Mouse (Mus musculus) heart, embryonic 11.5 days (tissue): ENCODE data around the gene Rassf5. TPM values are rescaled to one million over a fixed set of nuclear protein-coding genes. Genes with fewer than 3 reads are reported as not detected.
"Not testable (repeated sequence)": the region's sequence is repeated elsewhere in the genome, so short reads cannot be mapped to it uniquely, and the experiment has no call there.

Experiments used
- ATAC-seq: fragments of 200-750 bp; cut with Nextera tagmentation; replicated peaks from 2 replicates; pipeline ENCODE4 v1.8.0; 2017; ENCODE audit warnings: moderate library complexity; ENCODE audit not compliant: insufficient number of reproducible peaks, low FRiP score, low TSS enrichment
- H3K27ac ChIP-seq: fragments of 300-500 bp; sonication (generic); 2 replicates; pipeline ENCODE4 v1.5.1; 2014; ENCODE audit warnings: mild to moderate bottlenecking, low read depth, low read length
- H3K27me3 ChIP-seq: fragments of 300-500 bp; sonication (generic); 2 replicates; pipeline ENCODE4 v1.6.1; 2014; ENCODE audit warnings: mild to moderate bottlenecking, low read length, mixed read lengths; ENCODE audit not compliant: control insufficient read depth, insufficient read depth
- H3K36me3 ChIP-seq: fragments of 300-500 bp; sonication (generic); 2 replicates; pipeline ENCODE4 v1.6.1; 2014; ENCODE audit warnings: mild to moderate bottlenecking, low read length, moderate library complexity, mixed read lengths; ENCODE audit not compliant: control insufficient read depth, insufficient read depth
- H3K4me1 ChIP-seq: fragments of 300-500 bp; sonication (generic); 2 replicates; pipeline ENCODE4 v1.6.1; 2014; ENCODE audit warnings: low read length; ENCODE audit not compliant: control insufficient read depth, insufficient read depth
- H3K4me2 ChIP-seq: fragments of 300-500 bp; sonication (generic); 2 replicates; pipeline ENCODE4 v1.6.1; 2014; ENCODE audit warnings: mild to moderate bottlenecking, moderate library complexity
- H3K4me3 ChIP-seq: fragments of 300-500 bp; sonication (generic); 2 replicates; pipeline ENCODE4 v1.5.1; 2014; ENCODE audit warnings: low read depth, low read length
- H3K9ac ChIP-seq: fragments of 300-500 bp; sonication (generic); 2 replicates; pipeline ENCODE4 v1.6.1; 2014; ENCODE audit warnings: mild to moderate bottlenecking, low read depth, low read length, moderate library complexity
- H3K9me3 ChIP-seq: fragments of 300-500 bp; sonication (generic); replicated peaks from 2 replicates; pipeline ENCODE4 v1.6.1; 2016; ENCODE audit warnings: low read length; ENCODE audit not compliant: control insufficient read depth
- WGBS: fragments of 180-500 bp; shearing (Covaris S2); extraction: QIAGEN DNeasy Blood & Tissue Kit; methylation state at CpG from one replicate; pipeline ENCODE4 v1.1.7; 2014; ENCODE audit not compliant: insufficient replicate concordance; 5-methylcytosine and 5-hydroxymethylcytosine counted together
- polyA plus RNA-seq: library from polyadenylated mRNA; unstranded; fragments of >200 nt; fragmentation: Nextera tagmentation; extraction: Ambion mirVana; gene quantifications from 2 replicates; pipeline ENCODE4 v1.2.1, GENCODE M21; 2014

Gene Rassf5
- polyA plus RNA-seq, 1 experiment from 2014 or later, result 38.1 TPM

- no peaks in the 10 kb centered on the region for H3K36me3 ChIP-seq
- 29% methylated on average over 22 of the region's 22 CpGs for WGBS
- ATAC-seq, result 0 out of 2 replicates have a peak, but pooled peaks have one; percentile 27
These were observed 24.9 kb upstream of the Rassf5 start for GRCm38 (mm10) chr1:131269797-131270578.

DNA sequence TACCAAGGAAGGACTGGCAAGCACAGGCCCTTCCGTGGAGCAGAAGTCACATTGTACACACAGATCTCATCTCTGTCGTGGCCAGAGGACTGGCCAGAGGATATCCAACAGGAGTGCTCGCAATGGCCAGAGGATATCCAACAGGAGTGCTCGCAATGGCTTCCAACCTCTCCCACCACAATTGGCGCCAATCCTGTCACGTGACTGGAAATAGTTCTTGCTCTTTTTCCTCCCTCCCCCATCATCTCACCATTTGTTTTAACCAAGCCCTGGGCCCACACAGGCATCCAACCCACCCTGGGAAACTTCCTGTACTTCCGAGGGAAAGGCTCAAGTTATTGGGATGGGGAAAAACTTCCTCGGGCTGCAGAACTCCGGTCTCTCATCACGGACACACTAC is 23.7 kb upstream of the Rassf5 start:
- Histone ChIP-seq H3K9me3 (no peaks in the 10 kb centered on the region), H3K9ac (no peak overlapping the region), H3K4me3 (no peak overlapping the region), H3K27ac (no peak overlapping the region), H3K4me2 (no peak overlapping the region), H3K36me3 (no peaks in the 10 kb centered on the region), H3K27me3 (no peaks in the 10 kb centered on the region; the same call in none of the 2 replicates), H3K4me1 (peaks cover 3% of the 10 kb centered on the region; the same call in 1 of the 2 replicates)
- ATAC-seq, result no peak
- WGBS, result 76% methylated on average over 10 of the region's 10 CpGs

More at GRCm38 (mm10) chr1:131269797-131270578, 24.9 kb upstream of the Rassf5 start:
- no peak overlapping the region for H3K9ac ChIP-seq
- no peak overlapping the region for H3K27ac ChIP-seq
- no peaks in the 10 kb centered on the region; the same call in none of the 2 replicates for H3K27me3 ChIP-seq
- no peak overlapping the region for H3K4me3 ChIP-seq
- peaks cover 3% of the 10 kb centered on the region for H3K4me1 ChIP-seq
- H3K9me3 ChIP-seq, result no peaks in the 10 kb centered on the region
- H3K4me2 ChIP-seq, result peak overlapping the region; percentile 36; the same call in 1 of the 2 replicates

DNA sequence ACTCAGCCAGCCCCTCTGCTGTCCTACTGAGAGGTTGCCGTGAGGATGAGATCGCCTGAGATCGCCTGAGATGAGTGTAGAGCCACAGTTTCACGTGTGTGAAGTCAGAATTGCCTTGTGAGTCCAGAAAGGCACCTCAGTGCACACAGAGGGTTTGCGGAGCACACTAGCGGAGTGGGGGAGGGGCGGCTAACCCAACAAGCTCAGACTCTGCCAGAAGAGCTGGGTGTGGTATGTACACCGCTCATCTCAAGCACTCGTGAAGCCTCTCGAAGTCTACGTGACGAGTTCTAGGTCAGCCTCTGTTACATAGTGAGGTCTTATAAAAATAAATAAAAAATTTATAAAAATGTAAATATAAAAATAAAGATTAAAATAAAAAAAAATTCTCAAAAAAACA is 18.8 kb upstream of the Rassf5 start:
- Histone ChIP-seq H3K4me3 (no peak overlapping the region), H3K27ac (no peak overlapping the region), H3K27me3 (peaks cover 10% of the 10 kb centered on the region; the same call in 1 of the 2 replicates), H3K9me3 (no peaks in the 10 kb centered on the region), H3K9ac (no peak overlapping the region), H3K4me1 (no peaks in the 10 kb centered on the region), H3K36me3 (no peaks in the 10 kb centered on the region), H3K4me2 (no peak overlapping the region)
- WGBS, result 58% methylated on average over 12 of the region's 12 CpGs
- no peak for ATAC-seq

DNA sequence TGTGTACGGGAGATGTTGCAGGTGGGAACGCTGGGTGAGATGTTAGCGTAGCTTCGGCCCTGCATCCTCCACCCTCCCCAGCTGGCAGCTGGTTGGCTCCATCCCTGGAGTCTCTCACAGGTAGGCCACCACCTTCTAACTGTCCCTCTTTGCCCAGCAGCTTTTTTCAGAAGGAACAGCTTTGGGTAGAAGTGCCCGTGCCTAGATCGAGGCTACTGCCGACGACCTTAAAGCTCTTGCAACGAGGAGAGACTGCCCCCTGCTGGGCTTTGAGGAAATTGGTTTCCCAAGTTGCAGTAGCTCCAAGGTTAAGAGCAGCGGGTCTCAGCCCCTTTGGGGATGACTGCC is 15.2 kb upstream of the Rassf5 start:
- Histone ChIP-seq H3K4me1 (no peaks in the 10 kb centered on the region), H3K36me3 (no peaks in the 10 kb centered on the region), H3K9ac (no peak overlapping the region), H3K4me2 (no peak overlapping the region), H3K9me3 (no peaks in the 10 kb centered on the region), H3K4me3 (no peak overlapping the region), H3K27me3 (peaks cover 11% of the 10 kb centered on the region; the same call in 1 of the 2 replicates), H3K27ac (no peak overlapping the region)
- WGBS, result 34% methylated on average over 10 of the region's 10 CpGs
- no peak; the same call in 1 of the 2 replicates for ATAC-seq

GRCm38 (mm10) chr1:131259632-131260308 is 14.7 kb upstream of the Rassf5 start:
- Histone ChIP-seq H3K4me2 (no peak overlapping the region), H3K9me3 (no peaks in the 10 kb centered on the region), H3K4me1 (no peaks in the 10 kb centered on the region), H3K36me3 (no peaks in the 10 kb centered on the region), H3K4me3 (no peak overlapping the region), H3K9ac (no peak overlapping the region), H3K27ac (no peak overlapping the region), H3K27me3 (peaks cover 11% of the 10 kb centered on the region; the same call in 1 of the 2 replicates)
- no peak for ATAC-seq
- 63% methylated on average over 10 of the region's 10 CpGs for WGBS

- no peak overlapping the region for H3K27ac ChIP-seq
- H3K27me3 ChIP-seq, result peaks cover 11% of the 10 kb centered on the region; the same call in 1 of the 2 replicates
- no peak overlapping the region for H3K4me3 ChIP-seq
- H3K9me3 ChIP-seq, result no peaks in the 10 kb centered on the region
- no peaks in the 10 kb centered on the region for H3K36me3 ChIP-seq
- no peaks in the 10 kb centered on the region for H3K4me1 ChIP-seq
- 80% methylated on average over 6 of the region's 6 CpGs for WGBS
- H3K9ac ChIP-seq, result no peak overlapping the region
- no peak for ATAC-seq
- H3K4me2 ChIP-seq, result no peak overlapping the region
These were observed 12.2 kb upstream of the Rassf5 start for GRCm38 (mm10) chr1:131257288-131257687.

GRCm38 (mm10) chr1:131252516-131253250 is 7.6 kb upstream of the Rassf5 start:
- H3K4me1 ChIP-seq, result peaks cover 22% of the 10 kb centered on the region
- H3K36me3 ChIP-seq, H3K4me2 ChIP-seq, H3K4me3 ChIP-seq, H3K9ac ChIP-seq, H3K9me3 ChIP-seq, ATAC-seq, H3K27ac ChIP-seq, H3K27me3 ChIP-seq: not testable (repeated sequence)
- WGBS, result 71% methylated on average over 7 of the region's 7 CpGs
